Mouse (Mus musculus) MEL (cell line): ENCODE results near the gene Rsph1.

Source experiments
- E2F4 ChIP-seq: IDR thresholded peaks from 2 replicates; pipeline ENCODE4 v1.6.1; 2011; ENCODE audit warnings: low read depth, low read length, improper control_type of control experiment, borderline replicate concordance
- ETS1 ChIP-seq: IDR thresholded peaks from 2 replicates; pipeline ENCODE4 v1.6.1; 2012; ENCODE audit warnings: low read depth, mild to moderate bottlenecking, inconsistent platforms, low read length, improper control_type of control experiment, moderate library complexity
- MAFK ChIP-seq: IDR thresholded peaks from 2 replicates; pipeline ENCODE4 v1.6.1; 2011; ENCODE audit warnings: low read depth, mild to moderate bottlenecking, low read length, improper control_type of control experiment, borderline replicate concordance
- POLR2A ChIP-seq, 2 experiments: IDR thresholded peaks; 2 replicates each; pipeline ENCODE4 v1.6.1; 2011 to 2012; ENCODE audit warnings: low read length in 2 of 2, mild to moderate bottlenecking in 2 of 2, control low read depth in 1 of 2, improper control_type of control experiment in 1 of 2, low read depth in 1 of 2, moderate library complexity in 1 of 2; ENCODE audit not compliant: control insufficient read depth in 1 of 2, insufficient read depth in 1 of 2, poor library complexity in 1 of 2
- SMC3 ChIP-seq: IDR thresholded peaks from 2 replicates; pipeline ENCODE4 v1.6.1; 2011; ENCODE audit warnings: low read depth, low read length, improper control_type of control experiment
- TBP ChIP-seq: IDR thresholded peaks from 2 replicates; pipeline ENCODE4 v1.8.0; 2011; ENCODE audit warnings: low read depth, low read length, improper control_type of control experiment
- TCF12 ChIP-seq: IDR thresholded peaks from 2 replicates; pipeline ENCODE4 v1.6.1; 2014; ENCODE audit warnings: low read depth, mild to moderate bottlenecking, inconsistent platforms, low read length, improper control_type of control experiment, moderate library complexity

DNA sequence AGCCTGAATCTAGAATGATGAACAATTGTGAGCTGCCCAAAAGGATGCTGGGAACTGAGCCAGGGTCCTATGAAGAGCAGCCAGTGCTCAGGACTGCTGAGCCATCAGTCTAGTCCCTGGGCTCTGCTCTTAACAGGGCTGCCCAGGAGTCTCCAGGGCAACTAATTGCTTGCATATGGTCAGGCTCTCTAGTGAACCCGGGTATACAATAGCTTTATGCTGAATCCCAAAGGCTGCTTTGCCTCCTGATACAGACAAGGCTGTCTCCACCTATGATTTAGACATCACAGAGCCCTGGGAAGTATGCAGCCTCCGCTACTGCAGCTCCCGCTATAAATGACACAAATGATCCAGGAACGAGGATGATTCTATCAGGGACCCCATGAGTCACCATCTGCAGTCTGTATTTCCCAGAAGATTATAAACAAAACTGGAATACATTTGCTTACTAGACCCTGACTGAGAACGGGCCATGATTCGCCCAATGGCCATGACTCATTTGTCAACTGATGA, 32.2 kb upstream of the Rsph1 start:
- TF ChIP-seq TBP (no peak), POLR2A (IDR thresholded peaks at IDR 0.05; ENCODE audit: control insufficient read depth in 1 of 2, insufficient read depth in 1 of 2, low read depth in 1 of 2, low read length in 2 of 2, poor library complexity in 1 of 2) (no peak), E2F4 (no peak), ETS1 (no peak), SMC3 (no peak), TCF12 (no peak), MAFK (no peak)
